Mouse (Mus musculus) retina, postnatal 7 days (tissue): ENCODE measurements around the gene Irgq.
"Not testable (repeated sequence)": the region's sequence is repeated elsewhere in the genome, so short reads cannot be mapped to it uniquely, and the experiment has no call there.

Experiments
- DNase-seq: peaks from one replicate; pipeline ENCODE4 v3.0.0-alpha.2; 2012; ENCODE audit warnings: low read depth, low spot score

The Irgq gene

GRCm38 (mm10) chr7:24512355-24512754 is 18.1 kb upstream of the Irgq start, which contains the start of gene AC161166.1:
TSS of gene AC161166.1 (minus strand) at chr7:24512455.
- no peak for DNase-seq

- DNase-seq, result not testable (repeated sequence)
Observed at GRCm38 (mm10) chr7:24516319-24516718, 14.2 kb upstream of the Irgq start.

GRCm38 (mm10) chr7:24517077-24517476 is 13.4 kb upstream of the Irgq start:
- no peak for DNase-seq

- DNase-seq, result no peak
Observed at GRCm38 (mm10) chr7:24517654-24518053, 12.8 kb upstream of the Irgq start.

GRCm38 (mm10) chr7:24519130-24519529 is 11.4 kb upstream of the Irgq start:
- DNase-seq, result no peak

GRCm38 (mm10) chr7:24520054-24520453 is 10.4 kb upstream of the Irgq start:
- not testable (repeated sequence) for DNase-seq

- no peak for DNase-seq
Observed at GRCm38 (mm10) chr7:24522805-24523204, 7.7 kb upstream of the Irgq start.

- no peak for DNase-seq
Observed at GRCm38 (mm10) chr7:24523723-24524122, 6.8 kb upstream of the Irgq start.

- no peak for DNase-seq
Observed at GRCm38 (mm10) chr7:24524978-24525377, 5.5 kb upstream of the Irgq start.

GRCm38 (mm10) chr7:24525686-24526420 is 4.6 kb upstream of the Irgq start:
- DNase-seq, result no peak

- no peak for DNase-seq
Observed at GRCm38 (mm10) chr7:24528861-24529260, 1.6 kb upstream of the Irgq start.

GRCm38 (mm10) chr7:24529580-24529979 is 909 bp upstream of the Irgq start:
- DNase-seq, result no peak

GRCm38 (mm10) chr7:24531211-24531971 is 902 bp downstream of the Irgq start:
- no peak for DNase-seq

GRCm38 (mm10) chr7:24533031-24533571 is 2.6 kb downstream of the Irgq start:
- DNase-seq, result no peak

GRCm38 (mm10) chr7:24533806-24534205 is 3.3 kb downstream of the Irgq start:
- DNase-seq, result no peak

- no peak for DNase-seq
Observed at GRCm38 (mm10) chr7:24534301-24534700, 3.8 kb downstream of the Irgq start.

- DNase-seq, result no peak
Observed at GRCm38 (mm10) chr7:24537081-24537480, 6.6 kb downstream of the Irgq start.

GRCm38 (mm10) chr7:24537591-24537990 is 7.1 kb downstream of the Irgq start:
- no peak for DNase-seq

GRCm38 (mm10) chr7:24538154-24538553 is 7.7 kb downstream of the Irgq start:
- DNase-seq, result no peak

- no peak for DNase-seq
Observed at GRCm38 (mm10) chr7:24538701-24539100, 8.2 kb downstream of the Irgq start.

GRCm38 (mm10) chr7:24539686-24540085 is 9.2 kb downstream of the Irgq start:
- no peak for DNase-seq

- no peak for DNase-seq
Observed at GRCm38 (mm10) chr7:24544506-24544905, 14.0 kb downstream of the Irgq start.
